In the genomic region with DNA sequence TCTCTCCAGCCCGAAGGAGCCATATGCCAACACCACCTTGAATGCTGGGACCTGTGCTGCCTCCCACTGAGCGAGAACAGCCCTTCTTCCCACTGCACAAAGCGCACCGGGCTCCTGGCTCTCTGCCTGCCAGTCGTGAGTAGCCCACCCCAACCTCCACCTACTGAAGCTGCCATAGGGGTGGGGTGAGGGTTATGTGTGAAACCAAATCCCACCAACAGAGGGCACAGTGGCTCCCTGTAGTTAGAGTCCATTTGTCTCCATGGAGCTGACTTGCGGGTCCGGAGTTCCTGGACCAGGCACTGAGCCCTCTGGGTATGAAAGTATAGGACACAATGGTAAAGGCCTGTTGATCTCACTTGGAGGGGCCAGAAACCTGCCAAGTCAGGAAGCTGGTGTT, we compare ENCODE assay signal across 9 mouse cellular contexts. TPM values are rescaled to one million over a fixed set of nuclear protein-coding genes. Genes with fewer than 3 reads are reported as not detected.
A peak's percentile ranks its signal among the peaks of the same experiment; 100 is the strongest.
DNase-seq lines count a peak whose midpoint lies in the region; ATAC-seq and TF ChIP-seq lines count a peak whose summit lies in the region.
"Had no signal": no experiment of that assay in that cellular context is flagged by ENCODE, and none has a peak within 500 bp of the region (broad histone marks: within the 10 kb centered on the region; RNA-seq: fewer than 3 reads in every experiment).

No protein-coding gene starts in this region.

- H3K27ac ChIP-seq in midbrain, postnatal 0 days (ENCODE audit: low read depth, low read length): no peak overlapping the region

- no peak overlapping the region for H3K4me3 ChIP-seq in midbrain, postnatal 0 days (ENCODE audit: low read depth, low read length)
- H3K4me3 ChIP-seq: megakaryocyte, embryonic 14.5 days had no signal

- H3K9ac ChIP-seq in midbrain, postnatal 0 days (replicated peaks; ENCODE audit: low read length, poor library complexity, severe bottlenecking): no peak overlapping the region

- H3K4me2 ChIP-seq in midbrain, postnatal 0 days (ENCODE audit: low read depth, low read length, poor library complexity, severe bottlenecking): no peak overlapping the region

- no peak for ATAC-seq in midbrain, postnatal 0 days (ENCODE audit: low FRiP score)

- H3K36me3 ChIP-seq in midbrain, postnatal 0 days (ENCODE audit: insufficient read depth, low read length): no peaks in the 10 kb centered on the region

- H3K9me3 ChIP-seq in midbrain, postnatal 0 days (ENCODE audit: low read length): no peaks in the 10 kb centered on the region
- H3K9me3 ChIP-seq: megakaryocyte, embryonic 14.5 days had no signal

- 14% methylated on average over 7 of the region's 7 CpGs for WGBS in midbrain, postnatal 0 days

- H3K4me1 ChIP-seq in midbrain, postnatal 0 days (ENCODE audit: insufficient read depth, low read length): no peaks in the 10 kb centered on the region

- DNase-seq in layer of hippocampus, postnatal 10 days (ENCODE audit: low spot score in 2 of 2): peak; percentile 50 to 59
- DNase-seq in layer of hippocampus, postnatal 14 days (ENCODE audit: low spot score in 2 of 2): no peak
- peak; percentile 63 for DNase-seq in NIH3T3 (ENCODE audit: low read depth)
- DNase-seq in c-Kit-positive CD71-positive TER-119-negative erythroid progenitor cells, embryonic 14.5 days (ENCODE audit: low read depth): peak; percentile 21
- DNase-seq in kidney, postnatal 14 days: peak; percentile 54
- peak; percentile 39 for DNase-seq in midbrain, postnatal 0 days (ENCODE audit: low spot score)
- DNase-seq in spleen, postnatal 14 days (ENCODE audit: low spot score in 2 of 2): no peak

- H3K27me3 ChIP-seq in midbrain, postnatal 0 days (ENCODE audit: insufficient read depth, low read length): no peaks in the 10 kb centered on the region

- TF ChIP-seq CTCF in midbrain, postnatal 0 days (IDR thresholded peaks at IDR 0.05): peak; percentile 67

RNA-seq across cellular contexts. Expression of a gene that starts 10.2 kb away (rescaled TPM):
- not detected for total RNA-seq in layer of hippocampus, postnatal 10 days (2021)
- not detected for total RNA-seq in layer of hippocampus, postnatal 14 days (2021)
- total RNA-seq in midbrain, postnatal 0 days (2014; rRNA removed): not detected in 2 replicates
- not detected in 2 replicates for polyA plus RNA-seq in midbrain, postnatal 0 days (2015; fragmentation: Nextera tagmentation; extraction: Ambion mirVana)
- total RNA-seq: heart, adult 18-20 months had no signal

RNA-seq across cellular contexts. Expression of a gene that starts 11.7 kb away (rescaled TPM):
- 1 to 10 TPM; 2.4 to 2.9 TPM for total RNA-seq in layer of hippocampus, postnatal 10 days (2021)
- under 1 TPM; 0.46 to 0.79 TPM for total RNA-seq in layer of hippocampus, postnatal 14 days (2021)
- total RNA-seq in midbrain, postnatal 0 days (2014; rRNA removed): 10.6 and 11.9 TPM in 2 replicates
- 10.7 and 13.4 TPM in 2 replicates for polyA plus RNA-seq in midbrain, postnatal 0 days (2015; fragmentation: Nextera tagmentation; extraction: Ambion mirVana)
- total RNA-seq: heart, adult 18-20 months had no signal

Comparison
In these comparisons a context has a peak if more than half of its experiments do, and no peak if none do; other contexts are left out.
1. DNase-seq: peak in layer of hippocampus, postnatal 10 days (2 of 2), NIH3T3 (single experiment), c-Kit-positive CD71-positive TER-119-negative erythroid progenitor cells, embryonic 14.5 days (single experiment), kidney, postnatal 14 days (single experiment) and midbrain, postnatal 0 days (single experiment); none in layer of hippocampus, postnatal 14 days (0 of 2) and spleen, postnatal 14 days (0 of 2).